Mouse (Mus musculus): ENCODE measurements around the gene Olfr878. TPM values are rescaled to one million over a fixed set of nuclear protein-coding genes. Genes with fewer than 3 reads are reported as not detected.

Gene Olfr878
- not detected for total RNA-seq (2021)
- long read RNA-seq, experiment 1, partial matches to known transcripts: 0 of 1 reads
- long read RNA-seq, experiment 1, other reads (novel, unspliced or antisense): 1 of 1 reads
- long read RNA-seq, experiment 2: 0 reads

DNA sequence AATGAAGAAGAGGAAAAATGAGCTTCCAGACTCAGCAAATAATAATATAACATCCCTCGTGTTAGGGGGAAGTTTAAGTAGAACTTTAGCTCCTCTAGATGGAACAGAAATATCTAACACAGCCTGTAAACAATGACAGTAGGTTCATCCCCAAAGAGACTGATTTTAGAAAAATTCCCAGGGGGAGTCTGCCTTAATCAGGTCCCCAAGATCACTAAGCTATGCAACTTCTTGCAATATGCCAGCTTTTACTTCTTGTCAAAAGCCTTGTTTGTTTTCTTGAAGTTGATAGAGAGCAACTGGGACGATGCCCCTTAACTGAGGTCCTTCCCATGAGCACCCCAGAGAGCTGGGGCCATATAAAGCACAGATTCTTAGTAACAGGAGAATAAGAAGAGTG lies at the start of gene Olfr878:
TSS of gene Olfr878 (plus strand) at position 301 of the 400 bp plus-strand sequence.
- no peak for DNase-seq (ENCODE audit: low spot score in 2 of 2)
- intact Hi-C loops (cut with DNase I): no loop called here

DNA sequence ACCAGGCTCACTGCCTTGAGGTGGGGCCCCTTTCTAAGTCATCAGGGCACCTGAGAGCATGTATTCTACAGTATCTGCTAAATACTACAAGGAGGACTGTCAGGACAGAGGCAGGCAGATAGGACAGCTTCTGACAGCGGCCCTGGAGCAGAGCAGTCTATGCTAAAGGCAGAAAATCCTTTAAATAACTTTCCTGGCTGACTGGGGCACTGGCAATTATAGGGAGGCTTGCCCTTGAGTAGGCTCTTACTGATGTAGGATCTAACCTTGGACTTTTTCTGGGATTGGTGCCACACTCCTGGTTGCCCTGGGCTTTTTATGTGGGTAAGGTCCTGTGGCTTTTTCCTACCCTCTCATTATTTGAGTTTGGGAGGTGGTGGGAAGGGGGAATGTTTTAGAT lies 47.4 kb upstream of the Olfr878 start:
- intact Hi-C loops (cut with DNase I): no loop called here

DNA sequence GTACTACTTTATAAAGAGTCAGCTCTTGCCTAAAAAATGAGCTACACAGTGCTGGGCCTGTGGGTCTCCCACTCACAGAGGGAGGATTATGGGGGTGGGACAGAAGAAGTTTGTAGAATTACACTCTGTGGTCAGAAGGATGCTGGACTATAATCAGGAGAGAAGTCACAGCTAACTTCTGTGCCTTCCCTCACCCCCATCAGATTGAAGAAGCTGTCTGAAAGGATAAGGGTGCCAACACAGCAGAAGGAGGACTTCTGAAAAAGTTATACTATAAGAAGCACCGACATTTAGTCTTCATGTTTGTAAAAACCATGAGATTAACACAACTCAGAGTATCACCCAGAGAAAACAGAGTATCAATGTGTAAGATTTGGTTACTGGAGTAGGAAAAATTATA lies 46.5 kb upstream of the Olfr878 start:
- peak in 1 of 2 experiments; percentile 18 for DNase-seq (ENCODE audit: low spot score in 2 of 2)
- intact Hi-C loops (cut with DNase I): no loop called here

More for the DNA sequence above, 47.4 kb upstream of the Olfr878 start:
- no peak for DNase-seq (ENCODE audit: low spot score in 2 of 2)

DNA sequence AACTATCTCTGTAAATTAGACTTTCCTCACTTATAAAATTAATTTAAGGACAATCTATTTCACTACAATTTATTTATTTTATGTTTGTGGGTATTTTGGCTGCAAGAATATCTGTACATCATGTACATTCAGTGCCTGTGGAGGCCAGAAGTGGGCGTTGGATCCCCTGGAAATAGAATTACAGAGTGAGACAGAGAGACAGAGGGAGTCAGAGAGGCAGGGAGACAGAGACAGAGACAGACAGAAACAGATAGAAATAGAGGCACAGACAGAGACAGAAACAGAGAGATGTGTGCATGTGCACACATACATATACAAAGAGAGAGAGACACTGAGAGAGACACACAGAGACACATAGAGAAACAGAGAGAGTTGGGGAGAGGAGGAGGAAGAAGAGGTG lies 46.1 kb upstream of the Olfr878 start:
- intact Hi-C loops (cut with DNase I): no loop called here

DNA sequence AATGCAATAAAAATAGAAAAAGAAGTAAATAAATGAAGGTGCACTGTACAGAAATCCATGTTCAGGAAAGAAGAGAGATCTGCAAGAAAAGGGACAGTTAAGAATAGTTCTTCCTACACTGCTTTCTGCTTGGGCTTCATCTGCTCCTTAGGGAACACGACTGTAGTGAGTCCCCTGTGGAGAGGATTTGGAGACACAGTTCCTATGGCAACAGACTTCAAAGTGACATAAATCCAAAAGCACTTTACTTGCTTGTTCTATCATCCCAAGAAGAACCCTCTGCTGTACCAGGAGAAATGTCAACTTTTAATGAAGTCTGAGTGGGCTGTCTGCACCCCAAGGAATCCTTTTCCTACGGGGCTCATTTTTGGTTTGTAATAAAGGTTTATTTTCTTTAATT lies 26.7 kb upstream of the Olfr878 start:
- peak; percentile 35 to 82 for DNase-seq (ENCODE audit: low spot score in 2 of 2)
- intact Hi-C loops (cut with DNase I): no loop called here

More for the DNA sequence above, 46.1 kb upstream of the Olfr878 start:
- DNase-seq (ENCODE audit: low spot score in 2 of 2): no peak

DNA sequence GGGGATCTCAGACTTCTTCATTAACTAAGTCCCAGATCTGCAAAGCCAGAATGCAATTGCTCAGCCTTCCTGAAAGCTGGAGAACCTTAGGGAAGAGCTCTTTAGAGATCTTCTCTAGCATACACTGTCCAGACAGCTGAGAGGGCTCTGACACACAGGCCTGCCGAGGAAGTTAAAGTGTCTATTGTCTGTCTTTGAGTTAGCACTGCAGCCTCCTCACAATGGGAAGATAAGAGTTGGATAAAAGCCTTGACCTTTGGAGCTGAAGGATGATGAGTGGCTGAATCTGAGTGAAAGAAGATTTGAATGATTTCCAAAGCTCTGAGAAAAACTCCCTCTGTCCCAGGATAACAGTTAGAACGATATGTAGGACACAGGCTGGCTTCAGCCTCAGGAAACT lies 21.0 kb upstream of the Olfr878 start, which contains the start of gene Olfr145:
TSS of gene Olfr145 (plus strand) at position 64 of the 400 bp plus-strand sequence.
- no peak for DNase-seq (ENCODE audit: low spot score in 2 of 2)
- intact Hi-C loops (cut with DNase I): no loop called here

DNA sequence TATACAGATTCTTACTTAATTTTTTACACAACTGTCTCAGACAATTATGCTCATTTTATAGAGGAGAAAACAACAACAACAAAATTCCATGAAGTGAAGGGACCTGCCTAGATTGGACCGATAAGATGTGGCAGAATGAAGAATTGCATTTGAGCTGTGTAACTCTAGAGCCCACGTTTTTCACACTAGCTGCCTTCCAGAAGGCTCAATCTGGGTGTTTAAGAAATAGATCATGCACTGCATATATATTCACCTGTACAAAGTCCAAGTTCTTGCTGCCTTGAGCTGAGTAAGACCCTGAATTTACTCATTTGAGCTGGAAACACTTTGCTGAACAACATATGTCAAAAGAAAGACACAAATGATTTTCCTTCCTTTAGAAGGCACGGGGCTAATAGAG lies 12.1 kb upstream of the Olfr878 start:
- peak in 1 of 2 experiments; percentile 35 for DNase-seq (ENCODE audit: low spot score in 2 of 2)
- intact Hi-C loops (cut with DNase I): loop anchor here (10.0 kb wide), 1 partner anchor 231 kb away; no protein-coding TSS in a partner anchor

DNA sequence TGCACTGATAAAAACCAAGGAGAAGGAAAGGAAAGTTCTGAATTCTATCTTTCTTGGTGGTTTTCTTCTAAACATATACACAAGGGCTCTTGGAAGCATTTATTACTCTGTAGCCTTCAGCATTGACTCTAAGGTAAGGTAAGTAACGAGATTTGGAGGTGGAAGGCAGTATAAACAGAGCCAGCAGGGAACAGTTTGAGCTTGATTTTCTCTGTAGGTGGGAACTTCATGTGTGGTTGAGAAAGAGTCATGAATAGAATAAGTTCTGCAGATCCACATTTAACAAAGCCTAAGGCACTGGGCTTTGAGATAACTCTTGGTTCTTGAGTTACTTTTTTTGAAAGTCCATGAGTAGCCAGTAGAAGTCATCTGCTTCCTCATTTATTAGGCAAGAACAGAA lies 378 bp downstream of the Olfr878 start:
- no peak for DNase-seq (ENCODE audit: low spot score in 2 of 2)
- intact Hi-C loops (cut with DNase I): no loop called here

DNA sequence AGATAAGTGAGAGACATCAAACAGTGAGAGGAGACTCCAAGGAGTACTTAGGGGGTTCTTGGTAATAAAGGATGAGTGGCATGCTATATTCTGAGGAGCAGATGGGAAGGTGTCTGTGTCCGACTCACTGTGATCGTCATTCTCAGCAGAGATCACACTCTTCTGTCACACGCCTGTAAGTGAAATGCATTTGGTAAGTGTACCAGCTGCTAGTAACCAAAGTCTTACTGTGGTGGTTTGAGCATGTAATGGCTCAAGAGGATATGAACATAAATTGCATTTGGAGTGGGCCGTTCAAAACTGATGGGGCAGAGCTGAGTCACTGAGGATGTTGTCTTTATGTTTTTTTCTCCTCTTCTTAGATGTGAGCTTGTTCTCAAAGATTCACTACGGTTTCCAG lies 6.6 kb downstream of the Olfr878 start:
- no peak for DNase-seq (ENCODE audit: low spot score in 2 of 2)
- intact Hi-C loops (cut with DNase I): no loop called here

DNA sequence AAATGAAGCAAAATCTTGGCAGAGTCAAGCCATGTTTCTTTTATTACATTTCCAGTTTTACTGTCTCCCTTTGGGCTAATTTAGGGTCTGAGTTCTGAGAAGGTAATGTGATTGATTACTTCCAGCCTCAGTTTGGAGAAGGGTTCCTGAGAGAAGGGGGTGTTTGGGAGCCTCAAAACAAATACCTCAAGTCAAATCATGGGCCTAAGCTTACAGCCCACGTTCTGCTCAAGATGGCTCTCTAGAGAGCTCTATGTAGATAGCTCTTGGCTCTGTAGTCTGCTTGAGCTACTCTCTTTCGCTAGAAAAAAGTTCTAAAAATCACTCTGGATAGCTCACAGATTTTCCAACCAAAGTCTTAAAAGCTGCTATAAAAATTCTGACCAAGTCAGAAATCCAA lies 7.8 kb downstream of the Olfr878 start:
- DNase-seq (ENCODE audit: low spot score in 2 of 2): no peak
- intact Hi-C loops (cut with DNase I): no loop called here

DNA sequence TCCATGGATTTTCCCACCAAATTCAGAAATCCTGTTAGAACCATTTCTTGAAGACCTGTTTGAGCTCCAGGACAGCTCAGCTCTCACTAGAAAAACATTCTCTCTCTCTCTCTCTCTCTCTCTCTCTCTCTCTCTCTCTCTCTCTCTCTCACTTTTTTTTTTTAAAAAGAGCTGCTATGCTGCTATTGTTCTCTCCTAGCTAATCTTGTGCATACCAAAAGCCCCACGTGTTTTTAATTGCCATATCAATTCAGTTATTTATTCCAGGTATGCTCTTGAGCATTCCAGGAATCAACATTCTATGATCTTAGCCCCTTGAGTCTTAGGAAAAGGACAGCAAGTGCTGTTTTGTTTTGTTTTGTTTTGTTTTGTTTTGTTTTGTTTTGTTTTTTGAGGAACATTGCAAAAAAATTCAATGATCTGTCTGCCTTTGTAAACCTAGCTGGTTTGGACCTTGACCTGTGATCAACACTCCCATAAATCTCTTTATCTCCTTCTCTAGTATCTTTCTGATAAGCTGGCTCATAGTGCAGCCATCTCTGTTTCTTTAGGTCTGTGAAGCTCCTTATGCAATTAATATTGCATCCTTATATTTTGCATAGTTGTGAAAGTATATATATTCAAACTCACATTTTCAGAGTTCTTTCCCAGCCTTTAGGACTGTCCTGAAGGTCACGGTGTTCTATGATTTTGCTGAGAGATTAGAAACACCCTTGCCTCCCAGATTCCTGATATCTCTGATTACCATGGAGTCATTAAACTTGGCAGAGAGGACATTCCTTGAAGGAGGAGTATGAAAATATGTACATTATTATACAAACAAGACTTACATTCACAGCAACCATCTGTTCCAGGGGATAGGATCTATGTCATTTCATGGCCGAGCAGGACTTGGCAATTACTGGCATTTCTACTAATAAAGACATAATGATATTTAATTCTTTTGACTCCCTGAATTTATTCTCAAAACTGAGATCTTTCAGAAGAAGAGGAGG lies 8.7 kb downstream of the Olfr878 start:
- no peak for DNase-seq (ENCODE audit: low spot score in 2 of 2)
- intact Hi-C loops (cut with DNase I): no loop called here

DNA sequence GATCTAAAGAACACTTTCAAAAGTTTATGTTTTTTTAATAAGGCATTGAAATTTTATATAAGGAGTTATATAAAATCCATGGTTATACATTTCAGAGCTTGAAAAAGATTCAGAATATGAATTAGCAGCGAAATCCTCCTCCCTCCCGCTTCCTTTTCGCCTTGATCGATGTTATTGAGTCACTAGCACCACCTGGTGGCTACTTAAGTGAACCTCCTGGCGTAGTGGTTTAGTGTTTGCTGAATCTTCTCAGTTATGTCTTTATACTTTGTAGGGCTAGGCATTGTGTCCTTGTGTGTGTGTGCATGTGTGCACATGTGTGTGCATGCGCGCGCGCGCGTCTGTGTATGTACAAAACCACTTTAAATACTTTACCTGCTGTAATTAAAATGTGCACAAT lies 14.9 kb downstream of the Olfr878 start:
- DNase-seq (ENCODE audit: low spot score in 2 of 2): peak; percentile 87 to 90
- intact Hi-C loops (cut with DNase I): loop anchor here (1.0 to 10.0 kb wide), 4 partner anchors 242 to 498 kb away; partner anchors contain the start of genes Nrgn and Robo3

DNA sequence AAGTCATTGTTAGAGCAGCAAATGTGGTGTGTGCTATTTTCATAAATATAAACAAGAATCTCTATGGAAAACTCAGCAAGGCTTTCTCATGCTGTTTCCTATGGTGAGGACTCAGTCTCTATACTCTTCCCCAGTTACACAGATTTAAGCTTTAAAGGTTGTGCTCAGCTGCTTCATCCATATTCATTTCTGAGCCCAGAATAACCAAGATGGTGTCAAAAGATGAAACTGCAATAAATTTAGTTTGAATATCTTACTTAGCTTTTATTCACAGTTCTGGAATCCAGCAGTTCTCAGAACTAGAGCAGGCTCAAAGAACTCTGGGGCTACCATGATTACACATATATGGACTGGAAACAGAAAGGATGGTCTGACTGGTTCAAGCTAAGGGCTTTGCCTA lies 16.5 kb downstream of the Olfr878 start:
- intact Hi-C loops (cut with DNase I): loop anchor here (5.0 to 10.0 kb wide), 3 partner anchors 382 to 499 kb away; partner anchors contain the start of genes Nrgn and Robo3
- DNase-seq (ENCODE audit: low spot score in 2 of 2): peak in 1 of 2 experiments; percentile 41

DNA sequence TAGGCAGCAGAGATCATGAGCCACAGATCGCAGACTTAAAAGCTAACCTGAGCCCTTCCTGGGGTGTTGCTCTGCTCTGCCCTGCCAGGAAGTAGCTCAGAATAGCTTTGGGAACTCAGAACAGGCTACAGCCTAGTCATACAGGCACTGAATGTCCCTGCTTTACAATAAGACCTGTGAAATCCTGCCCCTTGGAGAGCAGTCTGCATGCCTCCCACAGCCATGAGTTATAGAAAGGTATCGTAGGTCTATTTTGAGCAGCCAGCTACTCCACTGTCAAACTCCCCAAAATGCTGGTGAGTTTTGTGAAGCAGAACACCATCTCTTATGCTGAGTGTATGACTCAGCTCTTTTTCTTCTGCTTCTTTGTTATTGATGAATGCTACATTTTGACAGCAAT lies 23.5 kb downstream of the Olfr878 start:
- intact Hi-C loops (cut with DNase I): no loop called here
- no peak for DNase-seq (ENCODE audit: low spot score in 2 of 2)

Other genes with a start within 250 kb of the Olfr878 start
- not detected for gene Panx3, start 248.6 kb upstream of the Olfr878 start, total RNA-seq (2021)
- not detected for gene Olfr160, start 201.6 kb upstream of the Olfr878 start, total RNA-seq (2021)
- gene Olfr874, start 172.7 kb upstream of the Olfr878 start, total RNA-seq (2021): not detected
- not detected for gene Olfr875, start 146.0 kb upstream of the Olfr878 start, total RNA-seq (2021)
- gene Olfr876, start 114.8 kb upstream of the Olfr878 start, total RNA-seq (2021): not detected
- gene Olfr877, start 63.6 kb upstream of the Olfr878 start, total RNA-seq (2021): under 1 TPM in 1 of 2 experiments, not detected in 1; 0.15 TPM
- gene Olfr145, start 21.1 kb upstream of the Olfr878 start, total RNA-seq (2021): not detected
- gene Olfr881, start 74.0 kb downstream of the Olfr878 start, total RNA-seq (2021): not detected
- gene Olfr883, start 108.0 kb downstream of the Olfr878 start, total RNA-seq (2021): not detected
- not detected for gene Olfr884, start 128.7 kb downstream of the Olfr878 start, total RNA-seq (2021)
- gene Olfr885, start 143.5 kb downstream of the Olfr878 start, total RNA-seq (2021): not detected
- gene Olfr887, start 166.2 kb downstream of the Olfr878 start, total RNA-seq (2021): not detected
- gene Olfr888, start 190.3 kb downstream of the Olfr878 start, total RNA-seq (2021): not detected
- gene Olfr889, start 197.4 kb downstream of the Olfr878 start, total RNA-seq (2021): not detected
- gene Olfr890, start 224.7 kb downstream of the Olfr878 start, total RNA-seq (2021): not detected